Mouse (Mus musculus) thymus, postnatal 4 days (tissue): ENCODE measurements around the gene Trim2.
A peak's percentile ranks its signal among the peaks of the same experiment; 100 is the strongest.

Source experiments
- DNase-seq: peaks from one replicate; pipeline ENCODE4 v3.0.0; 2021

Trim2 gene

GRCm38 (mm10) chr3:84306777-84307176 lies at the start of gene Trim2:
Gene Trim2, minus strand, starts transcription at chr3:84306877.
- DNase-seq: no peak

GRCm38 (mm10) chr3:84355930-84356689 lies 49.4 kb upstream of the Trim2 start:
- DNase-seq: peak; percentile 68

GRCm38 (mm10) chr3:84352353-84353034 lies 45.8 kb upstream of the Trim2 start:
- peak; percentile 92 for DNase-seq

GRCm38 (mm10) chr3:84350311-84350710 lies 43.6 kb upstream of the Trim2 start:
- DNase-seq: no peak

- DNase-seq: no peak
Measured at GRCm38 (mm10) chr3:84349771-84350170, 43.1 kb upstream of the Trim2 start.

GRCm38 (mm10) chr3:84347426-84347825 lies 40.7 kb upstream of the Trim2 start:
- no peak for DNase-seq

GRCm38 (mm10) chr3:84346456-84347150 lies 39.9 kb upstream of the Trim2 start:
- DNase-seq: no peak

- no peak for DNase-seq
Measured at GRCm38 (mm10) chr3:84345646-84345980, 38.9 kb upstream of the Trim2 start.

GRCm38 (mm10) chr3:84344725-84345645 lies 38.3 kb upstream of the Trim2 start:
- peak; percentile 86 for DNase-seq

GRCm38 (mm10) chr3:84343101-84343500 lies 36.4 kb upstream of the Trim2 start:
- no peak for DNase-seq

- DNase-seq: no peak
Measured at GRCm38 (mm10) chr3:84341811-84342210, 35.1 kb upstream of the Trim2 start.

GRCm38 (mm10) chr3:84337585-84337984 lies 30.9 kb upstream of the Trim2 start:
- DNase-seq: peak; percentile 60

- DNase-seq: no peak
Measured at GRCm38 (mm10) chr3:84336342-84336741, 29.7 kb upstream of the Trim2 start.

GRCm38 (mm10) chr3:84335421-84336073 lies 28.9 kb upstream of the Trim2 start:
- DNase-seq: no peak

- no peak for DNase-seq
Measured at GRCm38 (mm10) chr3:84334771-84335420, 28.2 kb upstream of the Trim2 start.

- peak; percentile 83 for DNase-seq
Measured at GRCm38 (mm10) chr3:84333400-84334349, 27.0 kb upstream of the Trim2 start.

- no peak for DNase-seq
Measured at GRCm38 (mm10) chr3:84330210-84330609, 23.5 kb upstream of the Trim2 start.

- DNase-seq: no peak
Measured at GRCm38 (mm10) chr3:84324967-84325441, 18.3 kb upstream of the Trim2 start.

GRCm38 (mm10) chr3:84324478-84324877 lies 17.8 kb upstream of the Trim2 start:
- DNase-seq: no peak

- DNase-seq: no peak
Measured at GRCm38 (mm10) chr3:84324000-84324399, 17.3 kb upstream of the Trim2 start.
